Mouse (Mus musculus): ENCODE results near the gene Tbx5.

GRCm38 (mm10) chr5:119916551-119917171, 84.2 kb downstream of the Tbx5 start:
- no peak for TF ChIP-seq CTCF (IDR thresholded peaks at IDR 0.05; ENCODE audit: low read depth, low read length)
- no peak for TF ChIP-seq GATA1 (IDR thresholded peaks at IDR 0.05; ENCODE audit: borderline replicate concordance, low read length)
